Mouse (Mus musculus) testis, adult 2 months (tissue): ENCODE measurements around the gene 1700067P10Rik. TPM values are rescaled to one million over a fixed set of nuclear protein-coding genes. Genes with fewer than 3 reads are reported as not detected.

Experiments
- H3K27ac ChIP-seq: fragments of 200-500 bp; 2 replicates; pipeline ENCODE4 v1.5.1; 2012; ENCODE audit warnings: low read depth, low read length; ENCODE audit not compliant: control insufficient read depth, insufficient read depth
- H3K27me3 ChIP-seq: fragments of 200-500 bp; 2 replicates; pipeline ENCODE4 v1.6.1; 2012; ENCODE audit warnings: mild to moderate bottlenecking, low read length, moderate library complexity; ENCODE audit not compliant: control insufficient read depth, insufficient read depth
- H3K36me3 ChIP-seq: fragments of 200-500 bp; 2 replicates; pipeline ENCODE4 v1.6.1; 2012; ENCODE audit warnings: mild to moderate bottlenecking, low read length; ENCODE audit not compliant: control insufficient read depth, insufficient read depth
- H3K4me1 ChIP-seq: fragments of 200-500 bp; 2 replicates; pipeline ENCODE4 v1.6.1; 2012; ENCODE audit warnings: low read length; ENCODE audit not compliant: control insufficient read depth, insufficient read depth
- H3K4me3 ChIP-seq: fragments of 200-500 bp; 2 replicates; pipeline ENCODE4 v1.5.1; 2012; ENCODE audit warnings: low read depth, mild to moderate bottlenecking, low read length, moderate library complexity, mixed read lengths; ENCODE audit not compliant: control insufficient read depth
- CTCF ChIP-seq: fragments of 200-500 bp; IDR thresholded peaks from 2 replicates; pipeline ENCODE4 v1.5.1; 2012; ENCODE audit warnings: low read depth, mild to moderate bottlenecking, inconsistent platforms, low read length, moderate library complexity; ENCODE audit not compliant: control insufficient read depth, insufficient read depth, insufficient replicate concordance
- POLR2A ChIP-seq: fragments of 200-500 bp; IDR thresholded peaks from 2 replicates; pipeline ENCODE4 v1.6.1; 2012; ENCODE audit warnings: low read depth, mild to moderate bottlenecking, inconsistent platforms, low read length, moderate library complexity; ENCODE audit not compliant: control insufficient read depth
- polyA plus RNA-seq: library from polyadenylated mRNA; depleted of rRNA; stranded (reverse); fragments of >200 nt; gene quantifications from 2 replicates; pipeline ENCODE4 v1.2.3, GENCODE M21; 2012; rRNA removed

Gene 1700067P10Rik
- 159 and 164 TPM in 2 replicates for polyA plus RNA-seq

GRCm38 (mm10) chr17:48089019-48089418 is at the start of gene 1700067P10Rik:
TSS of gene 1700067P10Rik (plus strand) at chr17:48089319.
- Histone ChIP-seq H3K4me3 (peak within 1 kb of the TSS; percentile 94), H3K27ac (peak within 1 kb of the TSS; percentile 74), H3K27me3 (no peaks in the 10 kb centered on the region), H3K4me1 (no peaks in the 10 kb centered on the region), H3K36me3 (no peaks in the 10 kb centered on the region)
- TF ChIP-seq POLR2A (no peak), CTCF (no peak)

GRCm38 (mm10) chr17:48041351-48042287 is 47.5 kb upstream of the 1700067P10Rik start:
- no peaks in the 10 kb centered on the region; the same call in 1 of the 2 replicates for H3K27me3 ChIP-seq
- H3K4me1 ChIP-seq = peaks cover 3% of the 10 kb centered on the region; the same call in 1 of the 2 replicates
- no peak for TF ChIP-seq CTCF
- TF ChIP-seq POLR2A = no peak
- H3K27ac ChIP-seq = no peak overlapping the region; the same call in 1 of the 2 replicates
- H3K4me3 ChIP-seq = peak overlapping the region; percentile 15
- H3K36me3 ChIP-seq = no peaks in the 10 kb centered on the region

- H3K27me3 ChIP-seq = no peaks in the 10 kb centered on the region; the same call in 1 of the 2 replicates
- H3K4me1 ChIP-seq = peaks cover 3% of the 10 kb centered on the region; the same call in 1 of the 2 replicates
- H3K27ac ChIP-seq = no peak overlapping the region
- TF ChIP-seq CTCF (no peak), POLR2A (no peak)
- no peak overlapping the region for H3K4me3 ChIP-seq
- H3K36me3 ChIP-seq = no peaks in the 10 kb centered on the region
Observed at GRCm38 (mm10) chr17:48043154-48043880, 45.8 kb upstream of the 1700067P10Rik start.

- Histone ChIP-seq H3K4me1 (no peaks in the 10 kb centered on the region; the same call in 1 of the 2 replicates), H3K4me3 (no peak overlapping the region), H3K27ac (no peak overlapping the region), H3K36me3 (no peaks in the 10 kb centered on the region), H3K27me3 (no peaks in the 10 kb centered on the region)
- peak; percentile 32; the same call in 1 of the 2 replicates for TF ChIP-seq CTCF
- TF ChIP-seq POLR2A = no peak
Observed at GRCm38 (mm10) chr17:48045631-48046030, 43.5 kb upstream of the 1700067P10Rik start.

GRCm38 (mm10) chr17:48051638-48052337 is 37.3 kb upstream of the 1700067P10Rik start:
- TF ChIP-seq POLR2A (no peak), CTCF (no peak)
- H3K36me3 ChIP-seq = no peaks in the 10 kb centered on the region
- H3K4me1 ChIP-seq = no peaks in the 10 kb centered on the region
- H3K27ac ChIP-seq = no peak overlapping the region
- no peak overlapping the region for H3K4me3 ChIP-seq
- H3K27me3 ChIP-seq = no peaks in the 10 kb centered on the region

- no peak for TF ChIP-seq CTCF
- TF ChIP-seq POLR2A = no peak
- Histone ChIP-seq H3K27ac (no peak overlapping the region), H3K4me3 (no peak overlapping the region), H3K27me3 (no peaks in the 10 kb centered on the region), H3K36me3 (no peaks in the 10 kb centered on the region), H3K4me1 (no peaks in the 10 kb centered on the region)
Observed at GRCm38 (mm10) chr17:48052338-48053067, 36.6 kb upstream of the 1700067P10Rik start.

GRCm38 (mm10) chr17:48053646-48054045 is 35.5 kb upstream of the 1700067P10Rik start:
- Histone ChIP-seq H3K27ac (no peak overlapping the region), H3K4me1 (no peaks in the 10 kb centered on the region), H3K4me3 (no peak overlapping the region), H3K36me3 (no peaks in the 10 kb centered on the region), H3K27me3 (no peaks in the 10 kb centered on the region)
- TF ChIP-seq CTCF = no peak
- no peak for TF ChIP-seq POLR2A
